19 mouse cellular contexts compared by ENCODE assay signal in the genomic region with DNA sequence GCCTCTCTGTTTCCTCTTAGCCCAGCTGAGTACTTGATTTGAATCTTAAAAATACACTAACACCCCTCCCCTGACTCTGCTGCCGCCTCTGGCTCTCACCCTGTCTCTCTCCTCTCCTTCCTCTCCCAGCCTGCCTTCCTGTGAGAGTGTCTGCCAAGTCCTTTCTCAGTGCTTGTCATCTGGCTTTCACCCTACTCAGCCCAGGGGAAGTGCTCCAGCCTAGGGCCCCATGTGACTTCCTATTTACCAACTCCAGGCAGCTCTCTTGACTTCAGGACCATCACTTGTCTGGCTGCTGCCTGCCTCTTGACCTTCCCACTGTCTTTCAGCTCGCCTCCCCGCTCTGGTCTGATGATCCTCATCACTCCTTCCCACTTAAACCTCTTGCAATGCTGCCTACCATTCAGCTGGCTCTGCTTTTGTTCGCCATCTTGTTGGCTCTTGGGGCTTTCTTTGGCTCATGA. TPM values are rescaled to one million over a fixed set of nuclear protein-coding genes. Genes with fewer than 3 reads are reported as not detected.
DNase-seq lines count a peak whose midpoint lies in the region; ATAC-seq and TF ChIP-seq lines count a peak whose summit lies in the region.
"Had no signal": no experiment of that assay in that cellular context is flagged by ENCODE, and none has a peak within 500 bp of the region (broad histone marks: within the 10 kb centered on the region; RNA-seq: fewer than 3 reads in every experiment).

No protein-coding gene starts in this region.

- WGBS in heart, embryonic 12.5 days = 52% methylated on average over 4 of the region's 4 CpGs

- H3K36me3 ChIP-seq in heart, embryonic 12.5 days = no peaks in the 10 kb centered on the region
- H3K36me3 ChIP-seq: heart, embryonic 13.5 days had no signal

- ATAC-seq in cerebellum, adult (ENCODE audit: insufficient number of reproducible peaks, low FRiP score, low TSS enrichment) = no peak
- 0 out of 2 replicates have a peak, but pooled peaks have one; percentile 36 for ATAC-seq in heart, embryonic 12.5 days (ENCODE audit: insufficient number of reproducible peaks, low FRiP score)
- ATAC-seq: inflammation-experienced regulatory T-cells, adult 6 months had no signal

- H3K4me1 ChIP-seq in heart, embryonic 12.5 days (replicated peaks) = no peaks in the 10 kb centered on the region
- H3K4me1 ChIP-seq: heart, embryonic 13.5 days had no signal

- intact Hi-C loops in heart, postnatal 10 days (cut with DNase I) = no loop called here

- no peaks in the 10 kb centered on the region for H3K9me3 ChIP-seq in heart, embryonic 12.5 days (replicated peaks)
- H3K9me3 ChIP-seq: heart, embryonic 13.5 days had no signal

- no peak overlapping the region for H3K27ac ChIP-seq in heart, embryonic 12.5 days (ENCODE audit: poor library complexity, severe bottlenecking)
- H3K27ac ChIP-seq: heart, embryonic 13.5 days had no signal

- DNase-seq in cerebellum, adult 9-10 months = peak; percentile 29
- no peak for DNase-seq in heart, postnatal 10 days
- DNase-seq in left cerebral cortex, adult 18-20 months (ENCODE audit: low spot score in 2 of 2) = peak; percentile 25 to 50
- no peak for DNase-seq in left cerebral cortex, adult 11 months (ENCODE audit: low spot score)
- peak; percentile 52 for DNase-seq in brain, embryonic 14.5 days (ENCODE audit: low read depth)
- DNase-seq in thymus, adult 18-20 months = no peak
- DNase-seq: adrenal gland, postnatal 25 days; gastrocnemius, postnatal 36 days; lung, adult 2 months; thymus, postnatal 4 days had no signal

- no peak overlapping the region for H3K9ac ChIP-seq in heart, embryonic 12.5 days
- H3K9ac ChIP-seq: heart, embryonic 13.5 days had no signal

- no peak overlapping the region for H3K4me3 ChIP-seq in heart, embryonic 12.5 days
- H3K4me3 ChIP-seq: heart, embryonic 13.5 days had no signal

- no peak for TF ChIP-seq CTCF in brain, embryonic 14.5 days (IDR thresholded peaks at IDR 0.05; ENCODE audit: borderline replicate concordance, extremely low read depth, insufficient read depth, insufficient read length)

- peaks cover 3% of the 10 kb centered on the region; the same call in 1 of the 2 replicates for H3K27me3 ChIP-seq in heart, embryonic 12.5 days (replicated peaks)
- H3K27me3 ChIP-seq: CH12.LX had no signal

- no peak overlapping the region for H3K4me2 ChIP-seq in heart, embryonic 12.5 days
- H3K4me2 ChIP-seq: heart, embryonic 13.5 days had no signal

- TF ChIP-seq POLR2A in brain, embryonic 14.5 days (IDR thresholded peaks at IDR 0.05; ENCODE audit: borderline replicate concordance, extremely low read depth, insufficient read depth, insufficient read length, poor library complexity, severe bottlenecking) = no peak

RNA-seq across cellular contexts. Expression of a gene that starts 15.0 kb away (rescaled TPM):
- polyA plus RNA-seq in heart, embryonic 12.5 days (2016; fragmentation: Nextera tagmentation; extraction: Ambion mirVana) = 0.06 TPM in 1 of 2 replicates, not detected in the other
- under 1 TPM; 0.15 to 0.22 TPM for total RNA-seq in heart, postnatal 10 days (2021)
- 10 to 100 TPM; 42.9 to 48.6 TPM for total RNA-seq in left cerebral cortex, adult 18-20 months (2021)
- 20.0 and 31.8 TPM in 2 replicates for polyA plus RNA-seq in brain, embryonic 14.5 days (2012; rRNA removed)
- total RNA-seq: gastrocnemius, postnatal 36 days; liver, adult 2 months; monocyte, adult 5-6 weeks had no signal
- polyA plus RNA-seq: inflammation-experienced regulatory T-cells, adult 6 months; liver, adult 2 months; lung, adult 2 months had no signal

RNA-seq across cellular contexts. Expression of a gene that starts 31.9 kb away (rescaled TPM):
- polyA plus RNA-seq in heart, embryonic 12.5 days (2016; fragmentation: Nextera tagmentation; extraction: Ambion mirVana) = not detected in 2 replicates
- total RNA-seq in heart, postnatal 10 days (2021) = not detected
- 1 to 10 TPM in 1 of 2 experiments, under 1 TPM in 1; 0.86 to 1.2 TPM for total RNA-seq in left cerebral cortex, adult 18-20 months (2021)
- 1.1 and 1.4 TPM in 2 replicates for polyA plus RNA-seq in brain, embryonic 14.5 days (2012; rRNA removed)
- total RNA-seq: adrenal gland, postnatal 25 days; CH12.LX; gastrocnemius, postnatal 36 days; liver, adult 2 months; monocyte, adult 5-6 weeks had no signal
- polyA plus RNA-seq: heart, embryonic 13.5 days; inflammation-experienced regulatory T-cells, adult 6 months; kidney, embryonic 14.5 days; large intestine, adult 2 months; liver, adult 2 months; lung, adult 2 months had no signal

Comparison
In these comparisons a context has a peak if more than half of its experiments do, and no peak if none do; other contexts are left out.
1. DNase-seq: peak in cerebellum, adult 9-10 months (single experiment), left cerebral cortex, adult 18-20 months (2 of 2) and brain, embryonic 14.5 days (single experiment); none in heart, postnatal 10 days (0 of 2), left cerebral cortex, adult 11 months (single experiment) and thymus, adult 18-20 months (0 of 2).
2. RNA of a gene that starts 15.0 kb away (total RNA-seq): 42.9 to 48.6 TPM in left cerebral cortex, adult 18-20 months; 0.15 to 0.22 TPM in heart, postnatal 10 days; every median in the first group is over 10 times any median in the second.